Mouse (Mus musculus) bone marrow, adult 2 months (tissue): ENCODE measurements around the gene Rgs3. TPM values are rescaled to one million over a fixed set of nuclear protein-coding genes. Genes with fewer than 3 reads are reported as not detected.
A peak's percentile ranks its signal among the peaks of the same experiment; 100 is the strongest.

Source experiments
- H3K27ac ChIP-seq: fragments of 200-500 bp; 2 replicates; pipeline ENCODE4 v1.5.1; 2012; ENCODE audit warnings: low read depth, mild to moderate bottlenecking, control low read depth, inconsistent platforms, low read length; ENCODE audit not compliant: control insufficient read depth, poor library complexity, insufficient read depth
- H3K4me1 ChIP-seq: fragments of 200-500 bp; 2 replicates; pipeline ENCODE4 v1.6.1; 2011; ENCODE audit warnings: low read length; ENCODE audit not compliant: control insufficient read depth, insufficient read depth
- H3K4me3 ChIP-seq: fragments of 200-500 bp; replicated peaks from 2 replicates; pipeline ENCODE3; 2011; ENCODE audit warnings: mild to moderate bottlenecking, low read depth, low read length, control low read depth; ENCODE audit not compliant: control insufficient read depth
- CTCF ChIP-seq: fragments of 200-500 bp; IDR thresholded peaks from 2 replicates; pipeline ENCODE4 v1.5.1; 2011; ENCODE audit warnings: low read length, control low read depth; ENCODE audit not compliant: control insufficient read depth, insufficient read depth
- POLR2A ChIP-seq: fragments of 200-500 bp; IDR thresholded peaks from 2 replicates; pipeline ENCODE4 v1.6.1; 2011; ENCODE audit warnings: low read depth, mild to moderate bottlenecking, control low read depth, low read length, borderline replicate concordance; ENCODE audit not compliant: control insufficient read depth
- WGBS: fragments of 180-500 bp; shearing (Covaris S2); methylation state at CpG from one replicate; pipeline ENCODE4 v1.1.7; 2018; 5-methylcytosine and 5-hydroxymethylcytosine counted together
- polyA plus RNA-seq: library from polyadenylated mRNA; stranded (reverse); fragments of >200 nt; gene quantifications from 2 replicates; pipeline ENCODE4 v1.2.4, GENCODE M21; 2011; ENCODE audit warnings: low replicate concordance; ENCODE audit not compliant: missing spikeins, insufficient read depth, insufficient read length

Rgs3 gene
- polyA plus RNA-seq, 1 experiment: 27.0 TPM

DNA sequence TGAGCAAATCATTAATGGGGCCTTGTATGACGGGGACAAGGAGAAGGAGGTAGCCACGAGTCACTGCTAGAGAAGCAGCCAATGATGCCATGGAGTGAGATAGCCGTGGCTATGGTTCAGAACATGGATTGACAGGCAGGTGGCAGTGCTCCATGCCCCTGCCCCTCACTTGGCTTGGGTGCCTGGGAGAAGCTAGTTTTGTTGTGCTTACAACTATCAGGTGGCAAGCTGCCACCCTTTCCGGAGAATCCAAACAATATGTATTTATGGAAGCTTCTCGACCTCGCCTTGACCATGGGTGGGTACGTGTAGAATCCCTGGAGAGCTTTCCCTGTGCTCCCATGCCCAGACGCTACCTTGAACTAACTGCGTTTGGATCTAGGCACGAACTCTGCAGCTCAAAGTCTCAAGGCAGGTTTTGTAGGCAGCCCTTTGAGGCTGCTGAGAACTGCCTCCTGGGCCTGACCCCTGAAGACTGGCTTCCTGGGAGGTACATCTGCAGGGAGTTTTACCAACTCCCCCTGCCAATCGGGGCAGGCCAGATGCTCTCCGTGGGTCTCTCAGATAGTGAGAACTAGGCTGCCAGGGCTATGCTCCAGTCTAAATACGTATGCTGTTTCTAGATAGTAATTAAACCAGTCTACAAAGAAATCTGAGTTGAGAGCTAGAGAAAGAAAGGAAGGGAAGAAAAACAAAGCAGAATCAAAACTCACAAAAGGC lies 54.2 kb downstream of the Rgs3 start:
- 75% methylated on average over 13 of the region's 13 CpGs for WGBS
- Histone ChIP-seq H3K4me1 (no peaks in the 10 kb centered on the region), H3K27ac (no peak overlapping the region), H3K4me3 (no peak overlapping the region)
- TF ChIP-seq CTCF (no peak), POLR2A (no peak)

DNA sequence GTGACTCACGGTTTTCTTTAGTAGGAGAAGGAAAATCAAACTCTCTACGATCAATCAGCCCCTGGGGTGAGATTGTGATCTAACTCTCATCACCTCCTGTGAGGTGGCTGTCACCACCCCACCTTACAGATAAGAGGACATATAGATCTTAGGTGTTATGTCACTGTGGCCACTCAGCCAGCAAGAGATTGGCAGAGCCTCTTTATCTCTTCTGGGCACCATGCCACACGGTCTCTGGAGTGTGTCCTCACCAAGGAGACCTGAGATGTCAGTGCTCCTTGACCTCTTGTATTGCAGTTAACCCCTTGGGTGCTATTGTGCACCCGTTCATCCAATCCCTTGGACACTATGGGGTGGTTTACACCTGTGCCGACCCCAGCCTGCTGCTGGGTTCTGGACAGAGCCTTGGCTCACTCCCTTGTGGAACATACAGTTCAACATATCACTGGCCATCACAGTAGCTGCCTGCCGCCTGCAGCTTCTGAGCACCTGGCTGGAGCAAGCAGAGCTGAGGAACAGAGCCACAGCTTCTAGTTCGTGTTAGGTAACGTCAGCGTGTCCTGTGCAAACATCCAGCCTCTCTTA lies 58.3 kb downstream of the Rgs3 start:
- WGBS: 77% methylated on average over 9 of the region's 9 CpGs

GRCm38 (mm10) chr4:62619232-62619964 lies 59.8 kb downstream of the Rgs3 start:
- WGBS: 22% methylated on average over 16 of the region's 16 CpGs
- Histone ChIP-seq H3K4me3 (no peak overlapping the region), H3K4me1 (no peaks in the 10 kb centered on the region), H3K27ac (no peak overlapping the region)
- TF ChIP-seq CTCF: no peak

More for the DNA sequence above, 58.3 kb downstream of the Rgs3 start:
- no peak for TF ChIP-seq CTCF
- no peak for TF ChIP-seq POLR2A
- H3K4me3 ChIP-seq: no peak overlapping the region
- H3K4me1 ChIP-seq: no peaks in the 10 kb centered on the region
- H3K27ac ChIP-seq: no peak overlapping the region

GRCm38 (mm10) chr4:62619965-62620244 lies 60.3 kb downstream of the Rgs3 start:
- no peaks in the 10 kb centered on the region for H3K4me1 ChIP-seq
- no peak overlapping the region for H3K27ac ChIP-seq
- 59% methylated on average over 3 of the region's 3 CpGs for WGBS
- no peak overlapping the region for H3K4me3 ChIP-seq
- TF ChIP-seq POLR2A (no peak), CTCF (no peak)

- TF ChIP-seq POLR2A (no peak), CTCF (no peak)
- 81% methylated on average over 9 of the region's 9 CpGs for WGBS
- Histone ChIP-seq H3K4me3 (no peak overlapping the region), H3K27ac (no peak overlapping the region), H3K4me1 (no peaks in the 10 kb centered on the region)
Observed at GRCm38 (mm10) chr4:62621151-62621550, 61.5 kb downstream of the Rgs3 start.

DNA sequence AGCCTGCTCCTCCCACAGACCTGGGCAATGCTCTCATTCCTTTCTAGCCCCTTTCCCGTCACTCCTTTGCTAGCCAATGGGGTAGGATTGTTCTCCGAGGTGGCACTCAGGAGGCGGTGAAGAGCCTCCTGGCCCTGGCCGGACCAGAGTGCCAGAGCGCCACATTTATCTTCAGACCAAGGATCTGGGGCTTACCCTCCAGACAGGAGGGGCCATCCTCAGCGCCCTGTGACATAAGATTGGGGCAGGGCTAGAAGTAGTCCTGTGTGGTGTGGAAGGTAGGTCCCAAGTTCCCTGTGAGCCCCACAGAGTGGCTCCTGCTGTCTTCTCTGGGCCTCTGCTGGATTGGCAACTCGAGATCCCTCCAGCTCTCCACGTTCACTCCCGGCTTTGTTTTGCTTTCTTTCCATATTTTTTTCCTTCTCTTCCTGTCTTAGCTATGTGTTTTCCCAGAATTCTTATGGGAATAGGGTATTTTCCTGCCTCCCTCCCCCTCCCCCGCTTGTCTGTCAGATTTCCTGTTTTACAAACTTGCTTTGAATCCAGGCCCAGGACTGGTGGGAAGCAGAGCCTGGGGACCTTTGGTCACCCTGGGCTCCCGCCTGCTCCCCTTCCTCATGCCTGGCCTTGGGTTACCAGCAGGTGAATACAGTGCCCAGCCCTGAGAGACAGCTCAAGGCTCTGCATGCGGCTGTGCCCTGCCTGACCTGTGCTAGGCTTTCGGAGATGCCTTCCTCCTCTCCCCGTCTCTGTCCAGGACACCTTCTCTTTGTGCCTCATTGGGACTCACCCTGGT lies 62.4 kb downstream of the Rgs3 start:
- no peaks in the 10 kb centered on the region for H3K4me1 ChIP-seq
- WGBS: 79% methylated on average over 14 of the region's 14 CpGs
- no peak for TF ChIP-seq POLR2A
- no peak for TF ChIP-seq CTCF
- H3K27ac ChIP-seq: peak overlapping the region; percentile 18; the same call in 1 of the 2 replicates
- no peak overlapping the region for H3K4me3 ChIP-seq

- WGBS: 83% methylated on average over 13 of the region's 13 CpGs
- H3K4me3 ChIP-seq: no peak overlapping the region
- no peak for TF ChIP-seq POLR2A
- no peak for TF ChIP-seq CTCF
- H3K4me1 ChIP-seq: no peaks in the 10 kb centered on the region; the same call in 1 of the 2 replicates
- no peak overlapping the region for H3K27ac ChIP-seq
Observed at GRCm38 (mm10) chr4:62623251-62624015, 63.8 kb downstream of the Rgs3 start.
